Mouse (Mus musculus) mature B cell (primary cell): ENCODE data around the gene 9930022D16Rik.

Source experiments
- in situ Hi-C: fragments of 300-500 bp; cut with MboI; formaldehyde crosslinking; loops from 2 replicates; pipeline ENCODE4 v1.14.3; 2019

The 9930022D16Rik gene

DNA sequence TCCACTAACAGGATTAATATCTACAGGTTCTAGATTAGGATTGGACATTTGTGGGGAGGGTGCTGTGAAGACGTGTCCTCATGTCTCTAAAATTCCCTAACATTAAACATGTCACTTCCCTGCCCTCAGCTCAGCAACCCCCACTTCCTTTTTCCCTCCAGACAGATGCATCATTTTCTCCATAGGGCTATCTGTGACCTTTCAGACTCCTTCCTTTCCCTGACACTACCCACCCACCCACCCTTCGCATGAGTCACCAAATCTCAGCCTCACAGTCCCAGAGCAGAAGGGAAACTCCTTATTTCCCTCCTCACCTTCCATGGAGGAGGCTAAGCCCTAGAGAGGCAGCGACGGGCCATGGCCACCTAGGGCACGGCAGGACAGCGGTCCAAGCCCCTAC, at the start of gene 9930022D16Rik:
TSS of gene 9930022D16Rik (plus strand) at position 301 of the 400 bp plus-strand sequence.
- in situ Hi-C loops: no loop called here

GRCm38 (mm10) chr11:109364337-109364736, 49.4 kb upstream of the 9930022D16Rik start:
- in situ Hi-C loops: loop anchor here (5.0 kb wide), 1 partner anchor 63 kb away; the partner anchor contains the start of gene Amz2

- in situ Hi-C loops: loop anchor here (5.0 kb wide), 1 partner anchor 62 kb away; the partner anchor contains the start of gene Amz2
Observed at GRCm38 (mm10) chr11:109364881-109365280, 48.8 kb upstream of the 9930022D16Rik start.

DNA sequence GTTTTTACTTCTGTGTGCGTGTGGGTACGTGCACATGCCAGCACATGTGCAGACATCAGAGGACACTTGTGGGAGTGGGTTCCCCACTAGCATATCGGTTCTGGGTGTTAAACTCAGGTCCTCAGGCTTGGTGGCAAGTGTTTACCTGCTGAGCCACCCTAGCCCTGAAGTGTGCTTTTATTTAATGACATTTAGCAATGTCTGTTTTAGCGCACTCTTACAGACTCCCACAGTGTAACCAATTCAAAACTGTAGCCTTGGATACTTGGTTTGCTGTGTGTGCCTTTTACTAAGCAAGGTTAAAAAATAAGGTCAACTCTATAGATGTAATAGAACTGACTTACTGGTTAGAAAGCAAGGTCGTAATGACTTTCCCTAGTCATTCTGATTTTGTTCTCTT, 47.9 kb upstream of the 9930022D16Rik start:
- in situ Hi-C loops: no loop called here

DNA sequence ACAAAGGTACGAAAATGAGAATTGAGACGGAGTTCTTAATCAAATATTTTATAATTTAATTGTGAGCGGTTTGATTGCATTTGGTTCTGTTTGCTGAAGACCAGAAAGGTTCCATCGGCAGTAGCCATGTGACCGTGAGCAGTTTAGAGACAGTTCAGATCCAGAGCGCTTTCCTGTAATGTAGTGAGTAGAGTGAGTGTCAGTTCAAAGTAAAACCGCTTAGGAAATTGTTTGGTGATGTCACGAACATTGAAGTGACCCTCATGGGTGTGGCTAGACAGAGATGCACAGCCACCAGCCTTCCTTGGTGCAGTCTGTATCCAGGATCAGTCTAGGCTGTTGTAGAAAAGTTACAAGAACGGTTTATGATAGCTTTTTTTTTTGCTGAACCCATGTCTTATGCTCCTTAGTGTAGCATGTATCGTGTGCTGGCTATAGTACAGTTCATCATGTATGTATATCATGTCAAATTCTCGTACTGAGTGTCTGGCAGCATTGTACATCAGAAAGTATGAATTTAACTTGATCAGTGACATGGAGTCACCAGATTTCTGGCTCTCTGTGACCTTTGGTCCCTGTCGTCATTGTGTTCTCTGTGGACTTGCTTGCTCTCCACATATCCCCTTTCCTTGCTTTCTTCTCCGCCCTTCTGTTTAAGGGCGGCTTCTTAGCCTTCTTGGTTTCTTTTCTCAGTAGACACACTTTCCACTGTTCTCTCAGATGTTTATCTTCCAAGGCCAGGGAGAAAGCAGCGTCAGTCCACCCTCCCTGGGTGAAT, 46.7 kb upstream of the 9930022D16Rik start:
- in situ Hi-C loops: no loop called here

DNA sequence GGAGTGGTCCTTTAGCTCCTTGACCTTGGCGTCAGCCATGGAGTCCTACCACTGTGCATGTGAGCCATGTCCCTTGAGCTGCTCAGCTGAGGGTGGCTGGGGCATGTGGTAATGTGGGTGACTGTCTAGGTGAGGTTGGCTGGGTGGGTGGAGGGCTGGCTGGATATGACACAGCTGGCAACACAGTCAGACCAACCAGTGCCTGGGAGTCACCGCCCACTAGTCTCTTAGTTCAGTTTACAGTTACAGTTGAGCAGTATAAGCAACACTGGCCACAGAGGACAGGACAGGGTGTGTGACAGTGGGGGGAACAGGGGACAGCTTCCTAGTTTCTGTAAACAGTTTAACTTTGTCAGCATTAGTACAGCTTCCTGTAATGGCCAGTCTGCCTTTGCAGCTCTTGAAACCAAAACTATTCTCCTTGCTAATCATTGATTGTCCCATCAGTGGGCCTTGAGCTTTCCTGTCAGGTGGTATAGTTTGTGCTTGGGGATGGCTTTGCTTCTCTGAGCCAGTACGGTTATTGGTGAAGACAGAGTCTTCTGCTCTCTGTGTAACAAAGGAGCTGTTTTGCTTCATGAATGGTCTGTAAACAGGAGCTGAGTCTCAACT, 44.6 kb upstream of the 9930022D16Rik start:
- in situ Hi-C loops: no loop called here

- in situ Hi-C loops: no loop called here
Observed at GRCm38 (mm10) chr11:109375412-109375811, 38.3 kb upstream of the 9930022D16Rik start.

DNA sequence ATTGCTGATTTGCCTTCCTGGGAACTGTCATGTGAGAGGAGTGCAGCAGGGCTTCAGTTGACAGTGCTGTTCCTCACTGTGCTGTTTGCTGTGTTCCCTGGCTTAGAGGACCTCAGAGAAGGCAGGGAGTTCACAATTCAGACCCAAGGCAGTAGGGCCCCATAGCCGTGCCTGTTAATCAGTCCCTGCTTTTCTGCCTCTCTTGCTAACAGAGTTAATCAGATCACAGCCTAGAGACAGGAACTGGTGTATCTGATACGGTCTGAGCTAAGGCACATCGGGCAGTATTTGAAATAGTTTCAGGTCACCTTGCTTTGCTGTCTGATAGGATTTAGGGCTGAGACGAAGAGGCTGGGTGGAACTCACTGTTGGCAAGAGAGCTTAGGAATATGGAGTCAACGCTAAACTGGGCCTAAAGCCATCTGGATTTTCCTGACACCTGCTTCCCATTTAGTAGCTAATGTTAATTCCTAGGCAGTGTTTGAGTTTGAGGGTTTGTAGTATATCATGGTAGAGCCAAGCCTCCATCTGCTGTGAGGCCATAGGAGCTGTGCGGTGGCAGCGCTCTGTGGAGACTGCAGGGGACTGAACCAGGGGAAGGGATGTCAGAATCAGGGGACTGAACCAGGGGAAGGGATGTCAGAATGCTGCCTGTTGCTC, 37.1 kb upstream of the 9930022D16Rik start:
- in situ Hi-C loops: no loop called here

- in situ Hi-C loops: no loop called here
Observed at GRCm38 (mm10) chr11:109377477-109377876, 36.2 kb upstream of the 9930022D16Rik start.

- in situ Hi-C loops: no loop called here
Observed at GRCm38 (mm10) chr11:109378051-109378450, 35.7 kb upstream of the 9930022D16Rik start.

DNA sequence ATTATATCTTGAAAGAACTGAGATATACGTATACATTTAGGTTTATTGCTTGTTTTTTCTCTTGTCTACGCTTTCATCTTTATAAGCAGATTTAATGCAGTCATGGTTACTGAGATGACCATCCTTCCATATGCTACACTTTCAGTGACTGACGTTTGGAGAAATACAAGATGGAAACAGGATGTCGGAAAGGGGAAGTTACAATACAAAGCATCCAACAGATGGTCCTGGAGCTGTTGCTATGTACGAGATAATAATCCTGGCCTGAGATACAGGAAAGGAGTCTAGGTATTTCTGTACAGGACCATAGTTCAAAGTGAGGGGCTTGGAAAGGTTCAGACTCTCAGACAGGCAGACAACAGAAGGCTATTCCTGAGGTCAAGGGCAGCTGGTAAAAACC, 33.1 kb upstream of the 9930022D16Rik start:
- in situ Hi-C loops: no loop called here

DNA sequence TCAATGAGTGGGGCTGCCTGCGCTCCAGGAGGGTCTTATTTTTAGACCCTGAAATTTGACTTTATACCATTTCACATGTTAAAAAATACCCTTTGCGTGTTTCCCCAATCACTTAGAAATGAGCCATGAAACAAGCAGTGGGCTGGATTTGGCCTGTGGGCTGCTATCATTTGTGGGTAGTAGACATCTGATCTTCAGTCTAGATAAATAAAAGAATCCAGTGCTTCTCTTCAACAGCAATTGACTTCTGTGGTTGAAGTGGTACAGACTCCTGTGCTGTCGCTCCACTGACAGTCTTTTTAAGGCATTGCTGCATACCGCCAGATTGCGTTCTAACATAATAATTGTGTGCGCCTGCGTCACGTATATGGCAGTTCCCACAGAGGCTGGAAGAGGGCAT, 28.4 kb upstream of the 9930022D16Rik start:
- in situ Hi-C loops: no loop called here

DNA sequence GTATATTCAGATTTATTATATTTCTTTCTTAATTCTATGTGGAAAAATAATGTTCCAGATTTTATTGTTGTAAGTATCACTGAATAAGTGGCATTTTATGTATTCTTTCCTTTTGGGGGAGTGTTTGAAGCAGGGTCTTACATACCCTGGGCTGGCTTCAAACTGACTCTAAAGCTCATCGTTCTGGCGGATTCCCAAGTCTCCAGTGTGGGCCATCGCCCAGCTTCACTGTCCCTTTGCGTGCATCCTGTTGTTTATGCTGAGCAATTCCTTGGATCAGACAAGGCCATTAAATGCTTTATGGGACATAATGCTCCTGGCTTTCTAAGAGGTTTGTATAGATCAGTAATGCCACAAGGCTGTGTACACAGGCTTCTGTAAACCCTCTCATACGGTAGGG, 24.7 kb upstream of the 9930022D16Rik start:
- in situ Hi-C loops: no loop called here

DNA sequence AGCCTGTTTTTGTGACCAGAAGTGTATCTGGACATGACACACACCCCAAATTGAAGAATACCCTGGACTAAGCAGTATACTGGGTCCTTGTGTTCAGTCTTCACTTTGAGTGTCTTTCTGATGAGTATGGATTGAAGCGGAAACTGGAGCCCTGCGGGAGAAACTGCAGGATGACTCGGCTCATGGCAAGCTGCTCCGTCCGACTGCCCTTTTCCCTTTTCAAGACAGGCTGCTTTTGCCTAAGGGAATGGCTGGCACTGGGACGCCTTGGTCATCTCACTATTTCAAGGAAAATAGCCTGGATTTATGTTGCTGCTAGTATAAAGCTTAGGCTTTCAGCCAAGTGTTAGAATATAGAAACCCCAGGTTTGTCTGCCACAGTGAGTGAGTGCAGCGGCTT, 22.5 kb upstream of the 9930022D16Rik start:
- in situ Hi-C loops: no loop called here

- in situ Hi-C loops: no loop called here
Observed at GRCm38 (mm10) chr11:109391760-109392159, 22.0 kb upstream of the 9930022D16Rik start.

DNA sequence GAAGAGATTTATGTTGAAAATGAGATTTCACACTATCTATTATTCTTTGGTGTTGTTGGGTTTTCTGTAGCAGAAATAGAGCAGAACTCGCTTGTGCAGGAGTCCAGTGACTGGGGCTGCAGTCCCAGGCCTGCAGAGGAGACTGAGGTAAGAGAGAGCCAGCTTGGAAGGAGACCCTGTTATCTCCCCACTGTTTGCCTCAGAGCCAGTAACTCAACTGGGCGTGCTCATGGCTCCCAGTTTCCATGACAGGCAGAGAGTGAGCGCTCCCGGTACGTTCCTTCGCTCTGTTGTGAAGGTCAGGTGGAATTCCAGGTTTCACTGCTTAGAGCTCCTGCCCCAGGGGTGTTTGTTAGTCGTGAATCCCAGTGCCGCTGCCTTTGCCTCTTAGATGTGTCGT, 21.1 kb upstream of the 9930022D16Rik start:
- in situ Hi-C loops: no loop called here

DNA sequence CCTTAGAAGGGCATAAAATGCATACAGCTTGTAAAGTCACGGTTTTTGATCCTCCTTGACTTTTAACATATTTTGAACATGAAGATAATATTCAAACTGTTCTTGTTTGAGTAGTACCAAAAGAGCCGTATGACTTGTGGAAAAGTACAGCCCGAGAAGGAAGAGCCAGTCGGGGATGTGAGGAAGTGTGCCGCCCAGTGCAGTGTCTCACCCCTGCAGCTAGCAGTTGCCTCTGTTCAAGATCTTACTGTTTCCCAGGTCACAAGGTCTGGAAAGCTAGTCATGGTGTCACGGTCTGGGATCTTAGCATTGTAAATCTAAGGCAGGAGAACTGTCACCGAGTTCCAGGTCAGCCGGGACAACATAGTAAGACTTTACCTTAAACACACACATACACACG, 19.0 kb upstream of the 9930022D16Rik start:
- in situ Hi-C loops: no loop called here

DNA sequence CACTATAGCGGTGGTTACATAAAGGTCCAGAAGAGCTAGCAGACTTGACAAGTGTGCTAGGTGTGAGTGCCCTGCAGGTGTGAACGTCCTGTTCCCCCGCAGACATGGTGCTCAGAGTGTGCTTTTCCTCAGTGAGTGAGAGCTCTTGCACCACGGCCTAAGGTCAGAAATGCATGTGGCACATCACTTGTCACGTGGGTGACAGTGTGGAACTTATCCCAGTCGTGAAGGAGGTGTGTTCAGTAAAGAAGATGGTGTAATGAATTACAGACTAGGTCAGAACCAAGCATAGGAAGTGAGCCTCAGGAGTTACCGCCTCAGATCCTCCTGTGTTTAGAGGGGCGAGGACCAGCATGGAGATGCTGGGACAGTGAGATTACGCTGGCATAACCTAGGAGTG, 18.4 kb upstream of the 9930022D16Rik start:
- in situ Hi-C loops: no loop called here

GRCm38 (mm10) chr11:109406431-109406830, 7.3 kb upstream of the 9930022D16Rik start:
- in situ Hi-C loops: no loop called here

GRCm38 (mm10) chr11:109410197-109410980, 3.3 kb upstream of the 9930022D16Rik start:
- in situ Hi-C loops: no loop called here

GRCm38 (mm10) chr11:109414802-109415201, 1.1 kb downstream of the 9930022D16Rik start:
- in situ Hi-C loops: no loop called here
